Comparison of ENCODE assay signal across 20 mouse cellular contexts in genomic region chr9:54342026-54342425, GRCm38 (mm10). TPM values are rescaled to one million over a fixed set of nuclear protein-coding genes. Genes with fewer than 3 reads are reported as not detected.
"Had no signal": no experiment of that assay in that cellular context is flagged by ENCODE, and none has a peak within 500 bp of the region (broad histone marks: within the 10 kb centered on the region; RNA-seq: fewer than 3 reads in every experiment).

No protein-coding gene starts in this region.

- H3K9ac ChIP-seq: lung, embryonic 14.5 days; midbrain, embryonic 12.5 days; neural tube, embryonic 13.5 days; neural tube, embryonic 15.5 days had no signal

- H3K27ac ChIP-seq: midbrain, embryonic 10.5 days; midbrain, embryonic 12.5 days; neural tube, embryonic 13.5 days; neural tube, embryonic 15.5 days had no signal

- H3K36me3 ChIP-seq: midbrain, embryonic 10.5 days; midbrain, embryonic 12.5 days; neural tube, embryonic 13.5 days; neural tube, embryonic 15.5 days had no signal

- H3K4me1 ChIP-seq: midbrain, embryonic 10.5 days; midbrain, embryonic 12.5 days; neural tube, embryonic 13.5 days; neural tube, embryonic 15.5 days had no signal

- ATAC-seq: midbrain, embryonic 16.5 days had no signal

- H3K4me3 ChIP-seq: midbrain, embryonic 10.5 days; midbrain, embryonic 12.5 days; myocyte; neural tube, embryonic 13.5 days; neural tube, embryonic 15.5 days had no signal

- H3K9me3 ChIP-seq: midbrain, embryonic 10.5 days; midbrain, embryonic 12.5 days; neural tube, embryonic 13.5 days; neural tube, embryonic 15.5 days had no signal

- H3K27me3 ChIP-seq: midbrain, embryonic 12.5 days; neural tube, embryonic 13.5 days; neural tube, embryonic 15.5 days had no signal

- H3K4me2 ChIP-seq: lung, embryonic 14.5 days; midbrain, embryonic 12.5 days; neural tube, embryonic 13.5 days; neural tube, embryonic 15.5 days had no signal

- DNase-seq: lung, adult 18-20 months; lung, embryonic 14.5 days; lung, postnatal 10 days; lung, postnatal 4 days; midbrain, embryonic 14.5 days; retina, postnatal 1 day; right cerebral cortex, postnatal 14 days; thymus, adult 2 months; thymus, postnatal 25 days; thymus, postnatal 4 days had no signal

RNA-seq across cellular contexts. Expression of gene Gldn, which starts 55.7 kb away (rescaled TPM):
- polyA plus RNA-seq: liver, embryonic 16.5 days; lung, embryonic 14.5 days; lung, embryonic 16.5 days; myocyte; stomach, embryonic 14.5 days; stomach, embryonic 16.5 days had no signal
